Mouse (Mus musculus) heart, embryonic 14.5 days (tissue): Measurements from ENCODE around the gene Rita1. TPM values are rescaled to one million over a fixed set of nuclear protein-coding genes. Genes with fewer than 3 reads are reported as not detected.

ENCODE experiments used
- ATAC-seq: fragments of 200-750 bp; cut with Nextera tagmentation; 2 replicates; pipeline ENCODE4 v1.8.0; 2017; ENCODE audit warnings: low read depth, moderate TSS enrichment; ENCODE audit not compliant: insufficient number of reproducible peaks, insufficient read depth, low FRiP score
- H3K27ac ChIP-seq, 2 experiments: fragments of 200-500 bp in 1 of 2; fragments of 300-500 bp in 1 of 2; sonication (generic) in 1 of 2; replicated peaks in 1 of 2; 2 replicates each; pipeline ENCODE4 v1.5.1; 2012 to 2014; ENCODE audit warnings: low read depth in 2 of 2, low read length in 2 of 2, control low read depth in 1 of 2, mild to moderate bottlenecking in 1 of 2, mixed read lengths in 1 of 2; ENCODE audit not compliant: control insufficient read depth in 1 of 2, insufficient read depth in 1 of 2
- H3K27me3 ChIP-seq: fragments of 300-500 bp; sonication (generic); 2 replicates; pipeline ENCODE4 v1.6.1; 2014; ENCODE audit warnings: mild to moderate bottlenecking, low read length, control low read depth; ENCODE audit not compliant: control insufficient read depth, insufficient read depth
- H3K36me3 ChIP-seq: fragments of 300-500 bp; sonication (generic); 2 replicates; pipeline ENCODE4 v1.6.1; 2014; ENCODE audit warnings: mild to moderate bottlenecking, control low read depth, low read length, mixed read lengths; ENCODE audit not compliant: control insufficient read depth, insufficient read depth
- H3K4me1 ChIP-seq, 2 experiments: fragments of 200-500 bp in 1 of 2; fragments of 300-500 bp in 1 of 2; sonication (generic) in 1 of 2; 2 replicates each; pipeline ENCODE4 v1.6.1; 2012 to 2014; ENCODE audit warnings: low read length in 2 of 2, control low read depth in 1 of 2, mixed read lengths in 1 of 2; ENCODE audit not compliant: control insufficient read depth in 2 of 2, insufficient read depth in 2 of 2
- H3K4me2 ChIP-seq: fragments of 300-500 bp; sonication (generic); 2 replicates; pipeline ENCODE4 v1.6.1; 2014; ENCODE audit warnings: mild to moderate bottlenecking, low read length
- H3K4me3 ChIP-seq, 2 experiments: fragments of 200-500 bp in 1 of 2; fragments of 300-500 bp in 1 of 2; sonication (generic) in 1 of 2; 2 replicates each; pipeline ENCODE4 v1.5.1; 2012 to 2014; ENCODE audit warnings: low read length in 2 of 2, mild to moderate bottlenecking in 2 of 2, control low read depth in 1 of 2, low read depth in 1 of 2, moderate library complexity in 1 of 2; ENCODE audit not compliant: control insufficient read depth in 1 of 2, insufficient read depth in 1 of 2
- H3K9ac ChIP-seq: fragments of 300-500 bp; sonication (generic); 2 replicates; pipeline ENCODE4 v1.6.1; 2014; ENCODE audit warnings: mild to moderate bottlenecking, low read length
- H3K9me3 ChIP-seq: fragments of 300-500 bp; sonication (generic); 2 replicates; pipeline ENCODE4 v1.6.1; 2016; ENCODE audit warnings: low read length, control low read depth; ENCODE audit not compliant: control insufficient read depth
- WGBS: fragments of 180-500 bp; shearing (Covaris S2); extraction: QIAGEN DNeasy Blood & Tissue Kit; methylation state at CpG from one replicate; pipeline ENCODE4 v1.1.7; 2014; 5-methylcytosine and 5-hydroxymethylcytosine counted together
- polyA plus RNA-seq: library from polyadenylated mRNA; unstranded; fragments of >200 nt; fragmentation: Nextera tagmentation; extraction: Ambion mirVana; gene quantifications from 2 replicates; pipeline ENCODE4 v1.2.1, GENCODE M21; 2014

The Rita1 gene
- polyA plus RNA-seq, 1 experiment from 2014 or later, result 5.6 TPM

- Histone ChIP-seq H3K27ac (no peak overlapping the region; a peak in 1 of 4 replicates), H3K4me1 (peaks cover 18 to 21% of the 10 kb centered on the region in 2 experiments)
- WGBS, result 22% methylated on average over 11 of the region's 11 CpGs
These were observed 11.3 kb downstream of the Rita1 start for GRCm38 (mm10) chr5:120600946-120601668.

GRCm38 (mm10) chr5:120599625-120600024 lies 12.8 kb downstream of the Rita1 start:
- Histone ChIP-seq H3K27ac (no peak overlapping the region), H3K4me1 (peaks cover 14 to 15% of the 10 kb centered on the region in 2 experiments), H3K9ac (no peak overlapping the region; the same call in 1 of the 2 replicates), H3K27me3 (peaks cover 12% of the 10 kb centered on the region; the same call in 1 of the 2 replicates), H3K36me3 (no peaks in the 10 kb centered on the region), H3K4me2 (no peak overlapping the region), H3K4me3 (no peak overlapping the region), H3K9me3 (no peaks in the 10 kb centered on the region)
- WGBS, result 67% methylated on average over 6 of the region's 6 CpGs
- no peak for ATAC-seq

More at GRCm38 (mm10) chr5:120600946-120601668, 11.3 kb downstream of the Rita1 start:
- Histone ChIP-seq H3K27me3 (peaks cover 8% of the 10 kb centered on the region; the same call in 1 of the 2 replicates), H3K4me2 (no peak overlapping the region), H3K36me3 (no peaks in the 10 kb centered on the region), H3K9me3 (no peaks in the 10 kb centered on the region), H3K4me3 (no peak overlapping the region), H3K9ac (no peak overlapping the region)
- ATAC-seq, result no peak

GRCm38 (mm10) chr5:120594485-120594884 lies 17.9 kb downstream of the Rita1 start:
- no peak overlapping the region for H3K4me3 ChIP-seq
- peaks cover 5% of the 10 kb centered on the region; the same call in 1 of the 2 replicates for H3K27me3 ChIP-seq
- no peaks in the 10 kb centered on the region for H3K36me3 ChIP-seq
- H3K4me2 ChIP-seq, result no peak overlapping the region
- no peaks in the 10 kb centered on the region for H3K4me1 ChIP-seq
- no peaks in the 10 kb centered on the region for H3K9me3 ChIP-seq
- no peak overlapping the region for H3K27ac ChIP-seq
- WGBS, result 79% methylated on average over 6 of the region's 6 CpGs
- H3K9ac ChIP-seq, result no peak overlapping the region
- ATAC-seq, result no peak

GRCm38 (mm10) chr5:120592141-120592540 lies 20.2 kb downstream of the Rita1 start:
- H3K9me3 ChIP-seq, result no peaks in the 10 kb centered on the region
- no peaks in the 10 kb centered on the region for H3K36me3 ChIP-seq
- H3K9ac ChIP-seq, result no peak overlapping the region
- peaks cover 5% of the 10 kb centered on the region; the same call in 1 of the 2 replicates for H3K27me3 ChIP-seq
- H3K4me2 ChIP-seq, result no peak overlapping the region
- no peak for ATAC-seq
- H3K27ac ChIP-seq, result no peak overlapping the region
- no peak overlapping the region for H3K4me3 ChIP-seq
- WGBS, result 66% methylated on average over 7 of the region's 7 CpGs
- peaks cover 11 to 13% of the 10 kb centered on the region in 2 experiments for H3K4me1 ChIP-seq

GRCm38 (mm10) chr5:120590356-120591010 lies 21.9 kb downstream of the Rita1 start:
- H3K4me3 ChIP-seq, result no peak overlapping the region
- no peaks in the 10 kb centered on the region for H3K36me3 ChIP-seq
- H3K9me3 ChIP-seq, result no peaks in the 10 kb centered on the region
- no peak overlapping the region for H3K4me2 ChIP-seq
- ATAC-seq, result no peak
- peaks cover 18 to 24% of the 10 kb centered on the region in 2 experiments for H3K4me1 ChIP-seq
- no peak overlapping the region for H3K27ac ChIP-seq
- H3K9ac ChIP-seq, result no peak overlapping the region
- H3K27me3 ChIP-seq, result no peaks in the 10 kb centered on the region
- WGBS, result 69% methylated on average over 16 of the region's 16 CpGs

- WGBS, result under 1% methylated on average over 35 of the region's 35 CpGs
- H3K36me3 ChIP-seq, result peaks cover 14% of the 10 kb centered on the region
- no peaks in the 10 kb centered on the region for H3K9me3 ChIP-seq
- H3K27ac ChIP-seq, result peak within 1 kb of the TSS; percentile 33 to 57; a peak in 2 of 4 replicates
- H3K4me1 ChIP-seq, result peaks cover 18 to 28% of the 10 kb centered on the region in 2 experiments
- peak; percentile 98 for ATAC-seq
- peak within 1 kb of the TSS; percentile 63 to 78 for H3K4me3 ChIP-seq
- H3K4me2 ChIP-seq, result peak within 1 kb of the TSS; percentile 94
- H3K27me3 ChIP-seq, result no peaks in the 10 kb centered on the region
- peak within 1 kb of the TSS; percentile 76 for H3K9ac ChIP-seq
These were observed 23.8 kb downstream of the Rita1 start, which contains the start of the genes Tpcn1 and Iqcd for GRCm38 (mm10) chr5:120588569-120589094. Gene Tpcn1, minus strand, starts transcription at chr5:120588673. Gene Iqcd, plus strand, starts transcription at chr5:120589016.

DNA sequence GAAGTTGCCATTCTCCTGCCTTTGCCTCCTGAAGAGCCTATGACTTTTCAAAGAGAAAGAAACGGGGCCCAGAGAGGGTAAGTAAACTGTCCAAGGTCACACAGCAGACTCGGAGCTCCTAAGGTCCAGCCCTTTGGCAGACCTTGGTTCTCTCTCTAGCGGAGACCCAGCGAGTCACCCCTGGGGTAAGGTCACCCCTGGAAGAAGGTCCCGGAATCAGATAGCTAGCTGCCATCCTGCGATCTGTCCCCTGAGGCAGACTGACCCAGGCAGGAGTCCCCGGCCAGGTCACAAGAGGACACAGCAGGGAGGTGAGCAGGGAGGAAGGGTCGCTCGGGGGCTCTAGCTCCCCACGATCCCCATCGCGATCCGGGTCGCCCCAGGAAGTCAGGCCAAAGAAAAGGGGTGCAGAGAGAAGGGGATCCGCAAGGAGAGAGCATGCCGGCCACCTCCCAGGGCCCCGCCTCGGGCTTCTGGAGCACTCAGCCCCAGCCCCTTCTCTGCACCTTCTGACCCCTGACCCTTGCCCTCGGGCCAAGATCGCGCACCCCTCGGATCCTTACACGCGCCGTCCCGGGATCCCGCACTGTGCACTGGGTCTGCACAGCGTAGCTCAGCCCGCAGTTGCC lies 24.3 kb downstream of the Rita1 start:
- no peak; the same call in 1 of the 2 replicates for ATAC-seq
- Histone ChIP-seq H3K36me3 (peaks cover 20% of the 10 kb centered on the region), H3K27me3 (no peaks in the 10 kb centered on the region)

More for the DNA sequence above, 24.3 kb downstream of the Rita1 start:
- H3K9ac ChIP-seq, result peak overlapping the region; percentile 76
- no peaks in the 10 kb centered on the region for H3K9me3 ChIP-seq
- H3K27ac ChIP-seq, result peak overlapping the region; percentile 33 to 57; a peak in 2 of 4 replicates
- peaks cover 18 to 28% of the 10 kb centered on the region in 2 experiments for H3K4me1 ChIP-seq
- 1% methylated on average over 29 of the region's 29 CpGs for WGBS
- H3K4me2 ChIP-seq, result peak overlapping the region; percentile 94
- peak overlapping the region; percentile 63 to 78 for H3K4me3 ChIP-seq
